In genomic region chr16:64830291-64830690, GRCm38 (mm10) we compare ENCODE assay signal across 27 mouse cellular contexts. TPM values are rescaled to one million over a fixed set of nuclear protein-coding genes. Genes with fewer than 3 reads are reported as not detected.
DNase-seq lines count a peak whose midpoint lies in the region; ATAC-seq and TF ChIP-seq lines count a peak whose summit lies in the region.
"Had no signal": no experiment of that assay in that cellular context is flagged by ENCODE, and none has a peak within 500 bp of the region (broad histone marks: within the 10 kb centered on the region; RNA-seq: fewer than 3 reads in every experiment).

No protein-coding gene starts in this region.

- no peaks in the 10 kb centered on the region for H3K4me1 ChIP-seq in liver, embryonic 16.5 days (ENCODE audit: control insufficient read depth, low read depth, low read length)
- H3K4me1 ChIP-seq in liver, embryonic 11.5 days (replicated peaks; ENCODE audit: control insufficient read depth, insufficient read depth, low read length): no peaks in the 10 kb centered on the region
- no peaks in the 10 kb centered on the region for H3K4me1 ChIP-seq in lung, postnatal 0 days (ENCODE audit: insufficient read depth, low read depth, low read length)
- H3K4me1 ChIP-seq: embryonic facial prominence, embryonic 12.5 days; embryonic facial prominence, embryonic 15.5 days; heart, embryonic 12.5 days; heart, embryonic 15.5 days; hindbrain, embryonic 10.5 days; hindbrain, embryonic 13.5 days had no signal

- no peak overlapping the region for H3K4me2 ChIP-seq in liver, embryonic 16.5 days (ENCODE audit: low read depth, low read length)
- H3K4me2 ChIP-seq in liver, embryonic 11.5 days: no peak overlapping the region
- H3K4me2 ChIP-seq in lung, postnatal 0 days (replicated peaks; ENCODE audit: low read depth, low read length): no peak overlapping the region
- H3K4me2 ChIP-seq: embryonic facial prominence, embryonic 12.5 days; embryonic facial prominence, embryonic 15.5 days; heart, embryonic 12.5 days; heart, embryonic 15.5 days; hindbrain, embryonic 13.5 days had no signal

- no peak overlapping the region for H3K27ac ChIP-seq in liver, embryonic 16.5 days (ENCODE audit: low read length)
- H3K27ac ChIP-seq in liver, embryonic 11.5 days (ENCODE audit: low read depth, low read length): no peak overlapping the region
- H3K27ac ChIP-seq in lung, postnatal 0 days (ENCODE audit: low read length): no peak overlapping the region
- H3K27ac ChIP-seq: embryonic facial prominence, embryonic 12.5 days; embryonic facial prominence, embryonic 15.5 days; gastrocnemius, adult 2 months; heart, embryonic 15.5 days; hindbrain, embryonic 10.5 days; hindbrain, embryonic 13.5 days had no signal

- H3K9me3 ChIP-seq in liver, embryonic 16.5 days (replicated peaks; ENCODE audit: control insufficient read depth, low read length): no peaks in the 10 kb centered on the region
- H3K9me3 ChIP-seq in liver, embryonic 11.5 days (ENCODE audit: control insufficient read depth, low read length): no peaks in the 10 kb centered on the region
- H3K9me3 ChIP-seq in lung, postnatal 0 days (ENCODE audit: low read length): no peaks in the 10 kb centered on the region
- H3K9me3 ChIP-seq: embryonic facial prominence, embryonic 12.5 days; embryonic facial prominence, embryonic 15.5 days; heart, embryonic 12.5 days; heart, embryonic 15.5 days; hindbrain, embryonic 10.5 days; hindbrain, embryonic 13.5 days had no signal

- 52% methylated on average over 15 of the region's 15 CpGs for WGBS in liver, embryonic 16.5 days (ENCODE audit: insufficient replicate concordance)
- WGBS in liver, embryonic 11.5 days: 79% methylated on average over 15 of the region's 15 CpGs
- WGBS in lung, postnatal 0 days: 54% methylated on average over 15 of the region's 15 CpGs

- no peaks in the 10 kb centered on the region; the same call in 1 of the 2 replicates for H3K36me3 ChIP-seq in liver, embryonic 16.5 days (ENCODE audit: control insufficient read depth, insufficient read depth)
- no peaks in the 10 kb centered on the region; the same call in 1 of the 2 replicates for H3K36me3 ChIP-seq in liver, embryonic 11.5 days (ENCODE audit: control insufficient read depth, insufficient read depth, low read length)
- H3K36me3 ChIP-seq in lung, postnatal 0 days (ENCODE audit: insufficient read depth, low read length): no peaks in the 10 kb centered on the region
- H3K36me3 ChIP-seq: embryonic facial prominence, embryonic 12.5 days; embryonic facial prominence, embryonic 15.5 days; heart, embryonic 15.5 days had no signal

- no peak overlapping the region for H3K4me3 ChIP-seq in liver, embryonic 16.5 days (ENCODE audit: low read depth, low read length)
- H3K4me3 ChIP-seq in liver, embryonic 11.5 days (ENCODE audit: low read depth, low read length): no peak overlapping the region
- no peak overlapping the region for H3K4me3 ChIP-seq in lung, postnatal 0 days (ENCODE audit: low read depth, low read length)
- H3K4me3 ChIP-seq: embryonic facial prominence, embryonic 12.5 days; embryonic facial prominence, embryonic 15.5 days; gastrocnemius, adult 2 months; heart, embryonic 12.5 days; heart, embryonic 15.5 days; hindbrain, embryonic 10.5 days; hindbrain, embryonic 13.5 days had no signal

- DNase-seq in liver, embryonic 11.5 days (ENCODE audit: low spot score): no peak
- DNase-seq in lung, postnatal 0 days (ENCODE audit: low spot score): peak; percentile 57
- DNase-seq in lung, postnatal 10 days: no peak
- DNase-seq in lung, postnatal 4 days: peak; percentile 9 to 35
- no peak for DNase-seq in kidney, postnatal 14 days
- DNase-seq in retina, postnatal 1 day: no peak
- DNase-seq: adrenal gland, adult 8-10 months; adrenal gland, postnatal 25 days; cerebellum, adult 18-20 months; cerebellum, adult 9-10 months; cerebellum, postnatal 14 days; forebrain, postnatal 0 days; gastrocnemius, adult 2 months; gastrocnemius, postnatal 14 days; heart, adult 11 months; heart, postnatal 10 days; heart, postnatal 36 days had no signal

- no peak overlapping the region for H3K9ac ChIP-seq in liver, embryonic 16.5 days (ENCODE audit: low read depth, low read length)
- no peak overlapping the region for H3K9ac ChIP-seq in liver, embryonic 11.5 days (ENCODE audit: low read depth, low read length)
- no peak overlapping the region for H3K9ac ChIP-seq in lung, postnatal 0 days (replicated peaks; ENCODE audit: low read depth)
- H3K9ac ChIP-seq: embryonic facial prominence, embryonic 12.5 days; embryonic facial prominence, embryonic 15.5 days; forebrain, postnatal 0 days; heart, embryonic 12.5 days; heart, embryonic 15.5 days; hindbrain, embryonic 13.5 days had no signal

- TF ChIP-seq EP300 in lung, postnatal 0 days (IDR thresholded peaks at IDR 0.05): peak; percentile 45; the same call in 1 of the 2 replicates

- TF ChIP-seq CTCF in lung, postnatal 0 days (IDR thresholded peaks at IDR 0.05): no peak

- H3K27me3 ChIP-seq in liver, embryonic 16.5 days (ENCODE audit: control insufficient read depth, insufficient read depth, low read depth, low read length): no peaks in the 10 kb centered on the region
- H3K27me3 ChIP-seq in liver, embryonic 11.5 days (replicated peaks; ENCODE audit: control insufficient read depth, insufficient read depth, low read length): no peaks in the 10 kb centered on the region
- no peaks in the 10 kb centered on the region for H3K27me3 ChIP-seq in lung, postnatal 0 days (replicated peaks; ENCODE audit: insufficient read depth, low read length)
- H3K27me3 ChIP-seq: embryonic facial prominence, embryonic 12.5 days; embryonic facial prominence, embryonic 15.5 days; heart, embryonic 12.5 days; heart, embryonic 15.5 days; hindbrain, embryonic 13.5 days had no signal

- 0 out of 2 replicates have a peak, but pooled peaks have one; percentile 35 for ATAC-seq in liver, embryonic 16.5 days (ENCODE audit: low read depth)
- ATAC-seq in liver, embryonic 11.5 days (replicated peaks; ENCODE audit: low FRiP score): no peak
- peak; percentile 89 for ATAC-seq in lung, postnatal 0 days
- ATAC-seq in common myeloid progenitor, adult 5-6 weeks (replicated peaks; ENCODE audit: low read depth, poor library complexity, severe bottlenecking): peak; percentile 77
- ATAC-seq: activated CD4-positive, CD25-positive, alpha-beta regulatory T cell, adult 4 months; forebrain, embryonic 14.5 days; forebrain, postnatal 0 days had no signal

RNA-seq across cellular contexts. Expression of gene Zfp654, which starts 21.2 kb away (rescaled TPM):
- 2.6 and 3.0 TPM in 2 replicates for polyA plus RNA-seq in liver, embryonic 16.5 days (2015; fragmentation: Nextera tagmentation; extraction: Ambion mirVana)
- 7.3 and 7.8 TPM in 2 replicates for polyA plus RNA-seq in liver, embryonic 11.5 days (2014; fragmentation: Nextera tagmentation; extraction: Ambion mirVana)
- polyA plus RNA-seq in lung, postnatal 0 days (2015; fragmentation: Nextera tagmentation; extraction: Ambion mirVana): 3.7 and 4.1 TPM in 2 replicates
- total RNA-seq in common myeloid progenitor, adult 5-6 weeks (2017): 26.7 and 28.8 TPM in 2 replicates

RNA-seq across cellular contexts. Expression of gene Cggbp1, which starts 21.5 kb away (rescaled TPM):
- 22.7 and 25.9 TPM in 2 replicates for polyA plus RNA-seq in liver, embryonic 16.5 days (2015; fragmentation: Nextera tagmentation; extraction: Ambion mirVana)
- polyA plus RNA-seq in liver, embryonic 11.5 days (2014; fragmentation: Nextera tagmentation; extraction: Ambion mirVana): 58.3 and 67.7 TPM in 2 replicates
- polyA plus RNA-seq in lung, postnatal 0 days (2015; fragmentation: Nextera tagmentation; extraction: Ambion mirVana): 45.8 and 53.6 TPM in 2 replicates
- total RNA-seq in common myeloid progenitor, adult 5-6 weeks (2017): 91.0 and 107 TPM in 2 replicates

RNA-seq across cellular contexts. Expression of gene 4930453N24Rik, which starts 59.3 kb away (rescaled TPM):
- 5.7 and 8.2 TPM in 2 replicates for polyA plus RNA-seq in liver, embryonic 16.5 days (2015; fragmentation: Nextera tagmentation; extraction: Ambion mirVana)
- 20.9 and 22.3 TPM in 2 replicates for polyA plus RNA-seq in liver, embryonic 11.5 days (2014; fragmentation: Nextera tagmentation; extraction: Ambion mirVana)
- 19.4 and 20.4 TPM in 2 replicates for polyA plus RNA-seq in lung, postnatal 0 days (2015; fragmentation: Nextera tagmentation; extraction: Ambion mirVana)
- 31.0 and 33.3 TPM in 2 replicates for total RNA-seq in common myeloid progenitor, adult 5-6 weeks (2017)

Comparison
In these comparisons a context has a peak if more than half of its experiments do, and no peak if none do; other contexts are left out.
1. DNase-seq: peak in lung, postnatal 0 days (single experiment) and lung, postnatal 4 days (2 of 2); none in liver, embryonic 11.5 days (single experiment), lung, postnatal 10 days (single experiment), kidney, postnatal 14 days (single experiment) and retina, postnatal 1 day (single experiment).